Mouse (Mus musculus) brain, adult 10 weeks (tissue): ENCODE measurements around the gene Kctd19. TPM values are rescaled to one million over a fixed set of nuclear protein-coding genes. Genes with fewer than 3 reads are reported as not detected.

Experiments
- polyA plus RNA-seq: library from polyadenylated mRNA; stranded (reverse); fragments of 350-450 nt; fragmentation: Illumina TruSeq; extraction: RNeasy Lipid Tissue Mini Kit (QIAGEN cat#74804); gene quantifications from one replicate; pipeline ENCODE4 v1.2.3, GENCODE M21; 2015; ENCODE audit warnings: low read depth, low replicate concordance

Gene Kctd19
- polyA plus RNA-seq: not detected

GRCm38 (mm10) chr8:105413391-105413790 lies at the start of gene Kctd19, which contains the start of gene Lrrc36:
Gene Kctd19, minus strand, starts transcription at chr8:105413502.
Gene Lrrc36, plus strand, starts transcription at chr8:105413571.

GRCm38 (mm10) chr8:105373032-105373431 lies 40.3 kb downstream of the Kctd19 start, which contains the start of gene Plekhg4:
Gene Plekhg4, plus strand, starts transcription at chr8:105373274.

GRCm38 (mm10) chr8:105348450-105349095 lies 64.7 kb downstream of the Kctd19 start, which contains the start of gene Slc9a5:
Gene Slc9a5, plus strand, starts transcription at chr8:105348843.

GRCm38 (mm10) chr8:105347428-105348221 lies 65.7 kb downstream of the Kctd19 start, which contains the start of gene Fhod1:
Gene Fhod1, minus strand, starts transcription at chr8:105347953.

Other genes starting within 250 kb of the Kctd19 start
- gene Cbfb, start 242.8 kb downstream of the Kctd19 start, polyA plus RNA-seq: 23.1 TPM
- 30.8 TPM for gene D230025D16Rik, start 188.4 kb downstream of the Kctd19 start, polyA plus RNA-seq
- 4.0 TPM for gene B3gnt9, start 158.3 kb downstream of the Kctd19 start, polyA plus RNA-seq
- gene Tradd, start 148.9 kb downstream of the Kctd19 start, polyA plus RNA-seq: 11.9 TPM
- 0.62 TPM for gene Fbxl8, start 148.9 kb downstream of the Kctd19 start, polyA plus RNA-seq
- gene Hsf4, start 143.7 kb downstream of the Kctd19 start, polyA plus RNA-seq: 18.8 TPM
- gene Nol3, start 137.4 kb downstream of the Kctd19 start, polyA plus RNA-seq: 13.3 TPM
- 18.4 TPM for gene 4931428F04Rik, start 123.6 kb downstream of the Kctd19 start, polyA plus RNA-seq
- 1.3 TPM for gene Exoc3l, start 117.4 kb downstream of the Kctd19 start, polyA plus RNA-seq
- 30.4 TPM for gene E2f4, start 115.8 kb downstream of the Kctd19 start, polyA plus RNA-seq
- gene Elmo3, start 107.9 kb downstream of the Kctd19 start, polyA plus RNA-seq: 2.6 TPM
- gene Lrrc29, start 87.2 kb downstream of the Kctd19 start, polyA plus RNA-seq: 1.5 TPM
- 88.0 TPM for gene Tmem208, start 87.1 kb downstream of the Kctd19 start, polyA plus RNA-seq
- gene Fhod1, start 65.5 kb downstream of the Kctd19 start, polyA plus RNA-seq: 2.8 TPM
- 24.9 TPM for gene Slc9a5, start 64.7 kb downstream of the Kctd19 start, polyA plus RNA-seq
- 2.6 TPM for gene Plekhg4, start 40.2 kb downstream of the Kctd19 start, polyA plus RNA-seq
- 1.2 TPM for gene Lrrc36, start 69 bp upstream of the Kctd19 start, polyA plus RNA-seq
- gene Tppp3, start 58.0 kb upstream of the Kctd19 start, polyA plus RNA-seq: 110 TPM
- gene Zdhhc1, start 83.4 kb upstream of the Kctd19 start, polyA plus RNA-seq: 33.3 TPM
- not detected for gene Hsd11b2, start 105.3 kb upstream of the Kctd19 start, polyA plus RNA-seq
- gene Atp6v0d1, start 152.5 kb upstream of the Kctd19 start, polyA plus RNA-seq: 354 TPM
- gene Ripor1, start 191.8 kb upstream of the Kctd19 start, polyA plus RNA-seq: 42.2 TPM
- 56.7 TPM for gene Ctcf, start 223.1 kb upstream of the Kctd19 start, polyA plus RNA-seq
- gene Agrp, start 223.9 kb upstream of the Kctd19 start, polyA plus RNA-seq: not detected